Mouse (Mus musculus): ENCODE data around the gene Tbc1d22a.
A peak's percentile ranks its signal among the peaks of the same experiment; 100 is the strongest.

DNA sequence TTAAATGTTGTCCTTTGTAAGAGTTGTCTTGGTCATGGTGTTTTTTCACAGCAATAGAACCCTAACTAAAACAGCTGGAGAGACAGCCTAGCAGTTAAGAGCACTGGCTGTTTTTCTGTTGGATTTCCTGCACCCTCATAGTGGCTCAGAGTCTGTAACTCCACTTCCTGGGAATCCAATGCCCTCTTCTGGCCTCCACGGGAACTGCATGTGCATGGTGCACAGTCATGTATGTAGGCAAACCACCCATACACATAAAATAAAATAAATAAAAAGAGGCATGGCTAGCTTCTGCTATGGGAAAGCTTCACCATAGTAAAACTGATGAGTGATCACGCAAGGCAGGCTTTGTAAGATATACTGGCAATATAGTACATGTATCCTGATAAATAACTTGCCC lies 9.0 kb upstream of the Tbc1d22a start:
- TF ChIP-seq CTCF (IDR thresholded peaks at IDR 0.05; ENCODE audit: low read depth) (peak; percentile 72), EP300 (optimal IDR thresholded peaks at IDR 0.05) (no peak)
